Mouse (Mus musculus): Measurements from ENCODE around the gene Podn. TPM values are rescaled to one million over a fixed set of nuclear protein-coding genes. Genes with fewer than 3 reads are reported as not detected.
"Not testable (repeated sequence)": the region's sequence is repeated elsewhere in the genome, so short reads cannot be mapped to it uniquely, and the experiment has no call there.

The Podn gene
- polyA plus RNA-seq, 1 experiment from 2014 or later, result 0.30 TPM

- H3K4me1 ChIP-seq (ENCODE audit: control insufficient read depth, low read depth, low read length), result no peaks in the 10 kb centered on the region; the same call in 1 of the 2 replicates
- no peaks in the 10 kb centered on the region for H3K9me3 ChIP-seq (replicated peaks; ENCODE audit: control insufficient read depth, low read length)
- WGBS (ENCODE audit: insufficient replicate concordance), result 48% methylated on average over 6 of the region's 6 CpGs
- H3K27me3 ChIP-seq (ENCODE audit: control insufficient read depth, insufficient read depth, low read depth, low read length), result no peaks in the 10 kb centered on the region
- no peak overlapping the region for H3K4me3 ChIP-seq (ENCODE audit: low read depth, low read length)
- ATAC-seq (ENCODE audit: low read depth), result peak; percentile 86
- no peak overlapping the region for H3K4me2 ChIP-seq (ENCODE audit: low read depth, low read length)
- no peak overlapping the region for H3K9ac ChIP-seq (ENCODE audit: low read depth, low read length)
- no peaks in the 10 kb centered on the region for H3K36me3 ChIP-seq (ENCODE audit: control insufficient read depth, insufficient read depth)
- peak overlapping the region; percentile 48 for H3K27ac ChIP-seq (ENCODE audit: low read length)
Observed at GRCm38 (mm10) chr4:108083032-108083735, 13.1 kb downstream of the Podn start.

GRCm38 (mm10) chr4:108082401-108082806, 13.8 kb downstream of the Podn start:
- 63% methylated on average over 2 of the region's 2 CpGs for WGBS (ENCODE audit: insufficient replicate concordance)

GRCm38 (mm10) chr4:108080876-108081275, 15.4 kb downstream of the Podn start:
- Histone ChIP-seq H3K9ac (ENCODE audit: low read depth, low read length) (no peak overlapping the region), H3K4me2 (ENCODE audit: low read depth, low read length) (no peak overlapping the region), H3K4me3 (ENCODE audit: low read depth, low read length) (no peak overlapping the region), H3K4me1 (ENCODE audit: control insufficient read depth, low read depth, low read length) (no peaks in the 10 kb centered on the region; the same call in 1 of the 2 replicates), H3K9me3 (replicated peaks; ENCODE audit: control insufficient read depth, low read length) (no peaks in the 10 kb centered on the region), H3K27me3 (ENCODE audit: control insufficient read depth, insufficient read depth, low read depth, low read length) (no peaks in the 10 kb centered on the region), H3K36me3 (ENCODE audit: control insufficient read depth, insufficient read depth) (no peaks in the 10 kb centered on the region), H3K27ac (ENCODE audit: low read length) (no peak overlapping the region)
- no peak for ATAC-seq (ENCODE audit: low read depth)
- WGBS (ENCODE audit: insufficient replicate concordance), result 67% methylated on average over 5 of the region's 5 CpGs

More at GRCm38 (mm10) chr4:108082401-108082806, 13.8 kb downstream of the Podn start:
- no peak for ATAC-seq (ENCODE audit: low read depth)
- H3K27ac ChIP-seq (ENCODE audit: low read length), result no peak overlapping the region
- H3K9ac ChIP-seq (ENCODE audit: low read depth, low read length), result no peak overlapping the region
- H3K4me2 ChIP-seq (ENCODE audit: low read depth, low read length), result no peak overlapping the region
- no peaks in the 10 kb centered on the region for H3K27me3 ChIP-seq (ENCODE audit: control insufficient read depth, insufficient read depth, low read depth, low read length)
- H3K9me3 ChIP-seq (replicated peaks; ENCODE audit: control insufficient read depth, low read length), result no peaks in the 10 kb centered on the region
- H3K4me1 ChIP-seq (ENCODE audit: control insufficient read depth, low read depth, low read length), result no peaks in the 10 kb centered on the region; the same call in 1 of the 2 replicates
- H3K36me3 ChIP-seq (ENCODE audit: control insufficient read depth, insufficient read depth), result no peaks in the 10 kb centered on the region
- no peak overlapping the region for H3K4me3 ChIP-seq (ENCODE audit: low read depth, low read length)

GRCm38 (mm10) chr4:108079762-108080161, 16.5 kb downstream of the Podn start:
- no peaks in the 10 kb centered on the region for H3K27me3 ChIP-seq (ENCODE audit: control insufficient read depth, insufficient read depth, low read depth, low read length)
- no peaks in the 10 kb centered on the region for H3K9me3 ChIP-seq (replicated peaks; ENCODE audit: control insufficient read depth, low read length)
- H3K36me3 ChIP-seq (ENCODE audit: control insufficient read depth, insufficient read depth), result no peaks in the 10 kb centered on the region
- no peak overlapping the region for H3K9ac ChIP-seq (ENCODE audit: low read depth, low read length)
- H3K4me2 ChIP-seq (ENCODE audit: low read depth, low read length), result no peak overlapping the region
- H3K4me1 ChIP-seq (ENCODE audit: control insufficient read depth, low read depth, low read length), result no peaks in the 10 kb centered on the region; the same call in 1 of the 2 replicates
- WGBS (ENCODE audit: insufficient replicate concordance), result 60% methylated on average over 2 of the region's 2 CpGs
- no peak overlapping the region for H3K4me3 ChIP-seq (ENCODE audit: low read depth, low read length)
- H3K27ac ChIP-seq (ENCODE audit: low read length), result no peak overlapping the region
- no peak for ATAC-seq (ENCODE audit: low read depth)

- not testable (repeated sequence) for ATAC-seq (ENCODE audit: low read depth); H3K9ac ChIP-seq (ENCODE audit: low read depth, low read length); H3K4me3 ChIP-seq (ENCODE audit: low read depth, low read length); H3K27ac ChIP-seq (ENCODE audit: low read length); H3K27me3 ChIP-seq (ENCODE audit: control insufficient read depth, insufficient read depth, low read depth, low read length); H3K9me3 ChIP-seq (replicated peaks; ENCODE audit: control insufficient read depth, low read length); H3K4me1 ChIP-seq (ENCODE audit: control insufficient read depth, low read depth, low read length); H3K36me3 ChIP-seq (ENCODE audit: control insufficient read depth, insufficient read depth); H3K4me2 ChIP-seq (ENCODE audit: low read depth, low read length)
- WGBS (ENCODE audit: insufficient replicate concordance), result 76% methylated on average over 15 of the region's 15 CpGs
Observed at GRCm38 (mm10) chr4:108079191-108079590, 17.1 kb downstream of the Podn start.

GRCm38 (mm10) chr4:108077224-108077955, 18.9 kb downstream of the Podn start:
- H3K9ac ChIP-seq (ENCODE audit: low read depth, low read length), result no peak overlapping the region
- ATAC-seq (ENCODE audit: low read depth), result no peak
- no peaks in the 10 kb centered on the region for H3K9me3 ChIP-seq (replicated peaks; ENCODE audit: control insufficient read depth, low read length)
- no peak overlapping the region for H3K27ac ChIP-seq (ENCODE audit: low read length)
- no peaks in the 10 kb centered on the region for H3K36me3 ChIP-seq (ENCODE audit: control insufficient read depth, insufficient read depth)
- no peaks in the 10 kb centered on the region; the same call in 1 of the 2 replicates for H3K4me1 ChIP-seq (ENCODE audit: control insufficient read depth, low read depth, low read length)
- H3K4me3 ChIP-seq (ENCODE audit: low read depth, low read length), result no peak overlapping the region
- WGBS (ENCODE audit: insufficient replicate concordance), result 52% methylated on average over 3 of the region's 3 CpGs
- H3K4me2 ChIP-seq (ENCODE audit: low read depth, low read length), result no peak overlapping the region
- no peaks in the 10 kb centered on the region for H3K27me3 ChIP-seq (ENCODE audit: control insufficient read depth, insufficient read depth, low read depth, low read length)

GRCm38 (mm10) chr4:108074204-108074823, 21.9 kb downstream of the Podn start:
- H3K4me3 ChIP-seq (ENCODE audit: low read depth, low read length), result no peak overlapping the region

GRCm38 (mm10) chr4:108072086-108072485, 24.2 kb downstream of the Podn start:
- no peak for ATAC-seq (ENCODE audit: low read depth)
- 77% methylated on average over 3 of the region's 3 CpGs for WGBS (ENCODE audit: insufficient replicate concordance)
- H3K36me3 ChIP-seq (ENCODE audit: control insufficient read depth, insufficient read depth), result no peaks in the 10 kb centered on the region
- no peak overlapping the region for H3K4me3 ChIP-seq (ENCODE audit: low read depth, low read length)
- H3K4me1 ChIP-seq (ENCODE audit: control insufficient read depth, low read depth, low read length), result peaks cover 3% of the 10 kb centered on the region
- no peaks in the 10 kb centered on the region for H3K9me3 ChIP-seq (replicated peaks; ENCODE audit: control insufficient read depth, low read length)
- no peak overlapping the region for H3K27ac ChIP-seq (ENCODE audit: low read length)
- H3K4me2 ChIP-seq (ENCODE audit: low read depth, low read length), result no peak overlapping the region
- H3K9ac ChIP-seq (ENCODE audit: low read depth, low read length), result no peak overlapping the region
- H3K27me3 ChIP-seq (ENCODE audit: control insufficient read depth, insufficient read depth, low read depth, low read length), result no peaks in the 10 kb centered on the region

More at GRCm38 (mm10) chr4:108074204-108074823, 21.9 kb downstream of the Podn start:
- Histone ChIP-seq H3K27ac (ENCODE audit: low read length) (no peak overlapping the region), H3K9me3 (replicated peaks; ENCODE audit: control insufficient read depth, low read length) (no peaks in the 10 kb centered on the region), H3K4me1 (ENCODE audit: control insufficient read depth, low read depth, low read length) (peaks cover 3% of the 10 kb centered on the region; the same call in 1 of the 2 replicates), H3K36me3 (ENCODE audit: control insufficient read depth, insufficient read depth) (no peaks in the 10 kb centered on the region), H3K4me2 (ENCODE audit: low read depth, low read length) (no peak overlapping the region), H3K27me3 (ENCODE audit: control insufficient read depth, insufficient read depth, low read depth, low read length) (no peaks in the 10 kb centered on the region), H3K9ac (ENCODE audit: low read depth, low read length) (no peak overlapping the region)
- WGBS (ENCODE audit: insufficient replicate concordance), result 71% methylated on average over 3 of the region's 3 CpGs
- no peak for ATAC-seq (ENCODE audit: low read depth)

Data from liver, embryonic 16.5 days (tissue).